Mouse (Mus musculus): ENCODE results near the gene Capn12. TPM values are rescaled to one million over a fixed set of nuclear protein-coding genes. Genes with fewer than 3 reads are reported as not detected.
A peak's percentile ranks its signal among the peaks of the same experiment; 100 is the strongest.

Gene Capn12
- total RNA-seq (2014; rRNA removed) = 0.07 TPM in 1 of 2 replicates, not detected in the other
- 0.53 and 0.62 TPM in 2 replicates for polyA plus RNA-seq (2015; fragmentation: Nextera tagmentation; extraction: Ambion mirVana)

GRCm38 (mm10) chr7:28881199-28881598, at the start of gene Capn12:
Capn12 (plus strand) TSS chr7:28881422.
- H3K4me3 ChIP-seq (ENCODE audit: low read length) = no peak within 1 kb of the TSS
- TF ChIP-seq CTCF (IDR thresholded peaks at IDR 0.05; ENCODE audit: low read depth) = no peak
- no peak within 1 kb of the TSS for H3K9ac ChIP-seq (replicated peaks; ENCODE audit: low read length)
- no peaks in the 10 kb centered on the region for H3K36me3 ChIP-seq (ENCODE audit: insufficient read depth, low read length)
- H3K27me3 ChIP-seq (ENCODE audit: insufficient read depth, low read length) = no peaks in the 10 kb centered on the region
- no peak for ATAC-seq
- DNase-seq (ENCODE audit: low spot score) = no peak
- WGBS = 39% methylated on average over 13 of the region's 13 CpGs
- H3K9me3 ChIP-seq (ENCODE audit: low read length) = no peaks in the 10 kb centered on the region
- no peaks in the 10 kb centered on the region for H3K4me1 ChIP-seq (ENCODE audit: insufficient read depth, low read length)
- H3K27ac ChIP-seq = no peak within 1 kb of the TSS
- H3K4me2 ChIP-seq (ENCODE audit: low read depth, low read length) = no peak within 1 kb of the TSS

GRCm38 (mm10) chr7:28832137-28832536, 49.1 kb upstream of the Capn12 start:
- Histone ChIP-seq H3K4me3 (ENCODE audit: low read length) (no peak overlapping the region), H3K36me3 (ENCODE audit: insufficient read depth, low read length) (peaks cover 18% of the 10 kb centered on the region), H3K27ac (no peak overlapping the region), H3K27me3 (ENCODE audit: insufficient read depth, low read length) (no peaks in the 10 kb centered on the region), H3K9me3 (ENCODE audit: low read length) (no peaks in the 10 kb centered on the region), H3K4me1 (ENCODE audit: insufficient read depth, low read length) (no peaks in the 10 kb centered on the region), H3K4me2 (ENCODE audit: low read depth, low read length) (no peak overlapping the region), H3K9ac (replicated peaks; ENCODE audit: low read length) (no peak overlapping the region)
- ATAC-seq (no peak), DNase-seq (ENCODE audit: low spot score) (no peak)
- WGBS = 74% methylated on average over 6 of the region's 6 CpGs
- no peak for TF ChIP-seq CTCF (IDR thresholded peaks at IDR 0.05; ENCODE audit: low read depth)

GRCm38 (mm10) chr7:28833723-28834347, 47.4 kb upstream of the Capn12 start, which contains the start of gene Lgals4:
Lgals4 (plus strand) TSS chr7:28833854.
- H3K36me3 ChIP-seq (ENCODE audit: insufficient read depth, low read length) = peaks cover 18% of the 10 kb centered on the region
- no peak for TF ChIP-seq CTCF (IDR thresholded peaks at IDR 0.05; ENCODE audit: low read depth)
- no peak within 1 kb of the TSS for H3K27ac ChIP-seq
- WGBS = 81% methylated on average over 6 of the region's 6 CpGs
- H3K4me3 ChIP-seq (ENCODE audit: low read length) = no peak within 1 kb of the TSS
- H3K4me2 ChIP-seq (ENCODE audit: low read depth, low read length) = no peak within 1 kb of the TSS
- H3K4me1 ChIP-seq (ENCODE audit: insufficient read depth, low read length) = no peaks in the 10 kb centered on the region
- ATAC-seq = no peak
- DNase-seq (ENCODE audit: low spot score) = no peak
- no peaks in the 10 kb centered on the region for H3K27me3 ChIP-seq (ENCODE audit: insufficient read depth, low read length)
- H3K9me3 ChIP-seq (ENCODE audit: low read length) = no peaks in the 10 kb centered on the region
- no peak within 1 kb of the TSS for H3K9ac ChIP-seq (replicated peaks; ENCODE audit: low read length)

DNA sequence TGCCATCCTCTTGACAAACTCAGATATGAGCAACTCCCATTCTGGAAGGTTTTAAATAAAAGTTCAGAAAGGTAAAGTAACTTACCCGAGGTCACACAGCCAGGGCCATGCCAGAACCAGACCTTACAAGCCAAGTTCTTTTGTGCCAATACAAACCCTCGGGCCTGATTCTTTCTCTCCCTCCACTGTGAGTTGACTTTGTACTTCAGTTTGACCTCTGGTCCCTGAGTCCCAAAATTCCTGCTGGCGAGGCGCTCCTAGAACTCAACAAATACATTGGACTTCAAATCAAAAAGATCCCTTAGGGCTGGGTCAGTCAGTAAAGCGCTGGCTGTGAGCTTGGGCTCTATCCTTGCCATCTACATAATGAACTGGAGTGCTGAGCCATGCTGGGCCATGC, 44.3 kb upstream of the Capn12 start:
- DNase-seq (ENCODE audit: low spot score) (no peak), ATAC-seq (no peak)
- H3K36me3 ChIP-seq (ENCODE audit: insufficient read depth, low read length) = no peaks in the 10 kb centered on the region
- H3K4me1 ChIP-seq (ENCODE audit: insufficient read depth, low read length) = no peaks in the 10 kb centered on the region
- no peak for TF ChIP-seq CTCF (IDR thresholded peaks at IDR 0.05; ENCODE audit: low read depth)
- H3K4me3 ChIP-seq (ENCODE audit: low read length) = no peak overlapping the region
- H3K9me3 ChIP-seq (ENCODE audit: low read length) = no peaks in the 10 kb centered on the region
- H3K27ac ChIP-seq = no peak overlapping the region
- H3K9ac ChIP-seq (replicated peaks; ENCODE audit: low read length) = no peak overlapping the region
- no peak overlapping the region for H3K4me2 ChIP-seq (ENCODE audit: low read depth, low read length)
- WGBS = 84% methylated on average over 5 of the region's 5 CpGs
- no peaks in the 10 kb centered on the region for H3K27me3 ChIP-seq (ENCODE audit: insufficient read depth, low read length)

GRCm38 (mm10) chr7:28838331-28838730, 42.9 kb upstream of the Capn12 start:
- no peak for TF ChIP-seq CTCF (IDR thresholded peaks at IDR 0.05; ENCODE audit: low read depth)
- Histone ChIP-seq H3K4me2 (ENCODE audit: low read depth, low read length) (no peak overlapping the region), H3K4me1 (ENCODE audit: insufficient read depth, low read length) (no peaks in the 10 kb centered on the region), H3K9me3 (ENCODE audit: low read length) (no peaks in the 10 kb centered on the region), H3K4me3 (ENCODE audit: low read length) (no peak overlapping the region), H3K9ac (replicated peaks; ENCODE audit: low read length) (no peak overlapping the region), H3K27me3 (ENCODE audit: insufficient read depth, low read length) (no peaks in the 10 kb centered on the region), H3K27ac (no peak overlapping the region), H3K36me3 (ENCODE audit: insufficient read depth, low read length) (no peaks in the 10 kb centered on the region)
- WGBS = 74% methylated on average over 9 of the region's 9 CpGs
- no peak for ATAC-seq
- peak; percentile 23 for DNase-seq (ENCODE audit: low spot score)

- Histone ChIP-seq H3K4me1 (ENCODE audit: insufficient read depth, low read length) (no peaks in the 10 kb centered on the region), H3K4me2 (ENCODE audit: low read depth, low read length) (no peak overlapping the region), H3K27ac (no peak overlapping the region), H3K9me3 (ENCODE audit: low read length) (no peaks in the 10 kb centered on the region), H3K4me3 (ENCODE audit: low read length) (no peak overlapping the region), H3K9ac (replicated peaks; ENCODE audit: low read length) (no peak overlapping the region), H3K27me3 (ENCODE audit: insufficient read depth, low read length) (no peaks in the 10 kb centered on the region), H3K36me3 (ENCODE audit: insufficient read depth, low read length) (no peaks in the 10 kb centered on the region)
- no peak for DNase-seq (ENCODE audit: low spot score)
- no peak for TF ChIP-seq CTCF (IDR thresholded peaks at IDR 0.05; ENCODE audit: low read depth)
- 80% methylated on average over 1 of the region's 1 CpGs for WGBS
- ATAC-seq = no peak
These were observed 33.9 kb upstream of the Capn12 start for GRCm38 (mm10) chr7:28847273-28847672.

GRCm38 (mm10) chr7:28849700-28850236, 31.5 kb upstream of the Capn12 start:
- no peak for ATAC-seq
- no peak overlapping the region for H3K27ac ChIP-seq
- H3K4me1 ChIP-seq (ENCODE audit: insufficient read depth, low read length) = no peaks in the 10 kb centered on the region
- H3K4me2 ChIP-seq (ENCODE audit: low read depth, low read length) = no peak overlapping the region
- H3K9ac ChIP-seq (replicated peaks; ENCODE audit: low read length) = no peak overlapping the region
- TF ChIP-seq CTCF (IDR thresholded peaks at IDR 0.05; ENCODE audit: low read depth) = no peak
- H3K4me3 ChIP-seq (ENCODE audit: low read length) = no peak overlapping the region
- H3K27me3 ChIP-seq (ENCODE audit: insufficient read depth, low read length) = no peaks in the 10 kb centered on the region
- WGBS = 35% methylated on average over 1 of the region's 1 CpGs
- no peaks in the 10 kb centered on the region for H3K9me3 ChIP-seq (ENCODE audit: low read length)
- no peaks in the 10 kb centered on the region for H3K36me3 ChIP-seq (ENCODE audit: insufficient read depth, low read length)
- no peak for DNase-seq (ENCODE audit: low spot score)

All from hindbrain, postnatal 0 days (tissue).